Mouse (Mus musculus): ENCODE measurements around the gene Gm9903.

Gene Gm9903

DNA sequence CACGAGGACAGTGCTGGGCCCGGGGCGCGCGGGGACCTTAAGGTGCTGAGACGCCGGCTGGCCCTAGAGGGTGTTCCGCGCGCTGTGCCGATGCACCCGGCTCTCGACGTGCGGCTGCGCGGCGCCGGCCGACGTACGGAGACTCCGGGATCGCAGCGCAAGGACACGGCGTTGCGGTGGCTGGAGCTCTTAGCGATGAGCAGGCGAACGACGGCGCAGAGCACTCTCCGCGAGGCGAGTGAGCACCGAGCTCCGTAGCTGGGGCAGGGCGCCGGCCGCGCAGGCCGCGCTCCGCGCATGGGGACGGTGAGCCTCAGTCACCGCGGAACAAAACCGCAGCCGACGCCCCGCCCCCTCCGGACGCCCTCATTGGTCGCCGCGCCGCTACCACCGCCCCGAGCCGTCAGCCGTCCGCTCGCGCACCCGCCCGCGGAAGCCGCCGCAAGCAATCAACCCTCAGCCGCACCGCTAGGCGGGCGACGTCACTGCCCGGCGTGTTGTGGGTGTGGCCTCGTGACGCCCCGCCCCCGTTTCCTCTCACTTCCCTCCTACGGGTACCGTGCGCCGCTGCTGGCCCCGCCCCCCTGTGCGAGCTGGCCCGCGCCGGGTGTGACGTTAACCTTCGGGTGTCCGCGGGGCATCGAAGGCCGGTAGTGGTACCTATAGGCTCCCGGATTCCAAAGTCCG lies at the start of gene Gm9903, which contains the start of gene Fam53a:
Gm9903 (plus strand) TSS at position 625 of the 687 bp plus-strand sequence.
Fam53a (minus strand) TSS at position 335 of the 687 bp plus-strand sequence.
- in situ Hi-C loops (cut with MboI, MseI): no loop called here

- in situ Hi-C loops (cut with MboI, MseI): no loop called here
Measured at GRCm38 (mm10) chr5:33580336-33580735, 49.4 kb upstream of the Gm9903 start.

DNA sequence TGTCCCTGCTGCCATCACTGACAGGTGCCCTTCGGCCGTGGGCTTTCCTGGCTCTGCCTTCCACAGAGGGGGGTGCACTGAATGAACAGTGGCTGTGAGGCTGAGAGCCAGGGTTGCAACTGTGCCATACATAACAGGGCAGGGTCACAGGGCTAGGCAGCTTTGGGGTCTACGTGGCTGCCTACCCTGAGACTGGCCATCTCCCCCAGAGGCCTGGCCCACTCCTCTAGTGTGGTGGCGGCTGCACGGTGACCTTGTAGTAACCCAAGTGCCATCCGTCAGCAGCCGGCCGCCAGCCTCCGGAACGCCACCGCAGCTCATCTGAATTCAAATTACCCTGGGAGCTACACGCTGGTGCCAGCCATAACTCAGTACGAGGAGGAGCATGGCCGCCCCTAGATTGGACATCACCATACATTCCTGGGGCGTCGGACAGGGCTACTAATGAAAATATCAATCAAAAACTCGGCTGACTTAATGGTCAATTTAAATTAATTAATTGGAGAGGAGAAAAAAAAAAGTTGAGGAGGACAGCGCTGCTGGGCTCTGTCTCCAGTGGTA lies 42.1 kb upstream of the Gm9903 start:
- in situ Hi-C loops (cut with MboI, MseI): no loop called here

DNA sequence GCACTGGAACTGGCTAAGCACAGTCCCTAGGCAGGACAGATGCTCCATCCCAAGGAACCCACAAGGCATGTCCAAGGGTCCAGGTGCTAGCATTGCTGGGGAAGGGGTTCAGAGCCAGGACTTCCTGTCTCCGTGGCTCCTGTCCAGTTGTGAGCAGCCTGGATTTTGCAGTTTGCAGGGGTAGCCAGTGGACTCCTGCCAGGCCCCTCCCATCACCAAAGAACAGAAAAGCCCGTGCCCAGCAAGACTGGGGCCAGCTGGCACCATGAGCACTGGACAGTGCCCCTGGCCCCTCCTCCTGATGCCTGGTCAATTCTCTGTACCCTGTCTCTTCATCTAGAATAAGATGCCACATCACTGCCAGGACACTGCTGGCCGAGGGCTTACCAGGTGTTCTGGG lies 41.7 kb upstream of the Gm9903 start:
- in situ Hi-C loops (cut with MboI, MseI): no loop called here

GRCm38 (mm10) chr5:33589221-33589888 lies 40.4 kb upstream of the Gm9903 start:
- in situ Hi-C loops (cut with MboI, MseI): no loop called here

DNA sequence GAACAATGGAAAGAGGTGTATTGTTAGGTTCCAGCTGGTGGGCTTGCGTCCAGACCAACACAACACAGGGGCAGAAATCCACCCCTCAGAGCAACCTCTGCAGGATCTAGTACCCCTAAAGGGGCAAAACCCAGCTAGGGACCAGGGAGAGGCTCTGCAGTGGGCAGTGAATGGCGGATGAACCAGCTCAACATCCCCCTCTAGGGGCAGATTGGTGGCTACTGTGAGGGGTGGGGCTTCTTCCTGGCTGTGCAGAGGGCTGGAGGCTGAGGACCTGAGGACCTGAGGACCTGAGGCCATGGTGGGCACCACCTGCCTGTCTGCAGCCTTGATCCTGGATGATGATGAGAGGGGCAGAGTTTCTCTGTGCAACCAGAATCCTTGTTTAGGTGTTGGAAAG lies 36.1 kb upstream of the Gm9903 start:
- in situ Hi-C loops (cut with MboI, MseI): no loop called here

- in situ Hi-C loops (cut with MboI, MseI): no loop called here
Measured at GRCm38 (mm10) chr5:33605314-33605713, 24.4 kb upstream of the Gm9903 start.

- in situ Hi-C loops (cut with MboI, MseI): no loop called here
Measured at GRCm38 (mm10) chr5:33606631-33607030, 23.1 kb upstream of the Gm9903 start.

DNA sequence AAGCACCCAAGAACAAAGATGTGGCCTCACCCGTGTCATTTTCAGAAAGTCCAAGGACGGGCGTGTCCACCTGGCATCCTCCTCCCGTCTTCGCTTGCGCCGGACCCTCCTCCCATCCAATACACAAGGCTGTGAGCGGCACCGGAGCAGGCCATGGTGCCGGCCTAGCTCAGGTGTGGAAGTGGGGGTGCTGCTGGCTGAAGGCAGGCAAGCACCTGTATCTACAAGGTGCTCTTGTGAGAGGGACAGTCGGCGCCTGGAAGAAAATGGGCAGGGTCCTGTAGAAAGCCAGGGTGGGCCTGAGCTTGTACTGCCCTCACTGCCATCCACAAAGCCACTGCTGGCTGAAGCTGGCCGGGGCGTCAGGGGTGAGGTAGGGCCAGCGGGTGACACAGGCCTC lies 22.3 kb upstream of the Gm9903 start:
- in situ Hi-C loops (cut with MboI, MseI): no loop called here

- in situ Hi-C loops (cut with MboI, MseI): no loop called here
Measured at GRCm38 (mm10) chr5:33609226-33609625, 20.5 kb upstream of the Gm9903 start.

DNA sequence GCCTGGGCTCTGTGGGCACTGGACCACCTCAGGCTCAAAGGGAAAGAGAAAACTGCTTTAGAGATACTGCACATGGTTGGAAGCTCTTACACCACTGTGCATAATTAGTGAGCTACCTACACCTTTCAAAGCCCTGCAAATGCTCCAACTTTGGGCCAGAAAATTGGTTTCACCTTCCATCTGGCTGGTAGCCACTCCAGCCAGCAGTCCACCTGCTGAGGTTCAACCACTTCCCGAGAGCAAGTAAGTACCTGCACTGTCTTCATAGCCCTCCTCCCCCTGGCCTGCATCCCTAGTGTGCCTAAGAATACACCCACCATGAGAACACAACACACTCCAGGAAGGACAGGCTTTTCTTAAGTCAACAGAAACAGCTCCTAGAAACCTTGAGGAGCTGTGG lies 17.9 kb upstream of the Gm9903 start:
- in situ Hi-C loops (cut with MboI, MseI): no loop called here

DNA sequence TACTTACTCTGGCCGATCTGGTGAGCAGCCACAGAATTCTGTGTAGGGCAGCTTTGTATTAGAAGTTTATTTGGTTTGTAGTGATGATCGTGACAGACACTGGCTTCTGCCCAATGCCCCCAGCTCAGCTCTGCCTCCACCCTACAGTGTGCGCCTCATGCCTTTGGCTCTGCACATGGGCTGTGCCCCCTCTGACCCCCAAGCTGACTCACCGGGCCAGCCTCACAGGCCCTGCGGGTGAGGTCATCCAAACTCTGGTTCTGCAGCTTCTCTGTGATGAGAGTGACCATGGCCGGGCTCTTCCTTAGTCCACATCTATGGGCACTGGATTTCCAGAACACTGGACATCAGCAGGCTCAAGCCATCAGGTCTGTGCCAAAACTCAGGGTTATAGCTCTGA lies 15.3 kb upstream of the Gm9903 start:
- in situ Hi-C loops (cut with MboI, MseI): no loop called here

- in situ Hi-C loops (cut with MboI, MseI): no loop called here
Measured at GRCm38 (mm10) chr5:33622671-33623070, 7.1 kb upstream of the Gm9903 start.

GRCm38 (mm10) chr5:33623766-33624165 lies 6.0 kb upstream of the Gm9903 start:
- in situ Hi-C loops (cut with MboI, MseI): no loop called here

DNA sequence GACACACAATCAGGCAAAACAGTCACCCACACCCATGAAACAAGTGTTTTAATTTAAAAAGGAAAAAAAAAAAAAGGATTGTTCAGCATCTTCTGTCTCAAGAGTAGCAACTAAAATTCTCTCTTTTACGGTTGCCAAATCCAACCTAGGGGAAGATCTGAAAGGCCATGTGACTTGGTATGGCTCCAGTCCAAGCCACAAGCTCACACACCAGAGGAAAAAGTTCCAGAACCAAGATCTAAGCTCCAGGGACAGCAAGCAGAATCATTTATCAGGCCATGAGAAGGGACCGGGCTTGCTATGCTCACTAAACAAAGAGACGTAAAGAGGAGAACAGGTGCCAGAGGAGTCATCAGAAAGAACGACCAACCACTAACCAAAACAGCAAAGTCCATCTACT lies 1.8 kb upstream of the Gm9903 start:
- in situ Hi-C loops (cut with MboI, MseI): no loop called here

DNA sequence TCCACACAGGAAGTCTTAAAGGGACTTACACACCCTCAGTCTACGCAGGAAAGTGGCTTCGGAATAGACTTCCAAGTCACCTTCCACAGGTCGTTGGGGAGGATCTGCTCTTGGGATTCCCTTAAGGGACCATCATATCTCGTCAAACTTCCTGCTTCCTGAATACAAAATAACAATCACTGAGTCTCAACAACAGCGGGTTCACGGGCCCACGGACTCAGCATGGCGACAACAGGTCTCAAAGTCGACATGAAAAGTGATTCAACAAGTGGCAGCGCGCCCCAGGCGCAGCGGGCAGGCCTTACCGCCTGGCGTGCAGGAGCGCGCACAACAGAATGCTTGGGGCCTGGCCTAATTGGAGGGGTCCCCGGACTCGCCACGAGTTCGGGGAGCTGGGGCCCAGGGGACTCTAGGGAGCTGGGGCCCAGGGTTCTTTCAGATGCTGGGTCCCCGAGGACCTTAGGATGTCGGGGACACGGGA lies 865 bp upstream of the Gm9903 start:
- in situ Hi-C loops (cut with MboI, MseI): no loop called here

GRCm38 (mm10) chr5:33630061-33630460 lies 336 bp downstream of the Gm9903 start:
- in situ Hi-C loops (cut with MboI, MseI): no loop called here

DNA sequence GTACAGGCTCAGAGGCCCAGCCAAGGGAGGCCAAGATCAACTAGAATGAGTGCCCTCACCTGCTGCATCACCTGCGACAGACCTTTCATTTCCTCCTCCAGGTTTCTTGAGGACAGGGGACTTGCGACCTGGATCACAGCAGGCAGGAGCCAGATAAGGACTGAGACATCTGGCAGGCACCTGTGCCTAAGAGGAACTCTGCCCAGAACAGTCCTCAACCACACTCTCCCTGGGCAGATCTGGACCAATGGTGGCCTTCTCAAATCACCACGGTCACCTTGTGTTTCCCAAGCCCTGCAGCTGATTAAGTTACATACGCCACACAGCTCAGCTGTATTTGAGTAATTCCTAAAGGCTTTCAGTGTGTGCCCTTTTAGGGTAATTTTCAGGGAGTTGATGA lies 890 bp downstream of the Gm9903 start:
- in situ Hi-C loops (cut with MboI, MseI): no loop called here

DNA sequence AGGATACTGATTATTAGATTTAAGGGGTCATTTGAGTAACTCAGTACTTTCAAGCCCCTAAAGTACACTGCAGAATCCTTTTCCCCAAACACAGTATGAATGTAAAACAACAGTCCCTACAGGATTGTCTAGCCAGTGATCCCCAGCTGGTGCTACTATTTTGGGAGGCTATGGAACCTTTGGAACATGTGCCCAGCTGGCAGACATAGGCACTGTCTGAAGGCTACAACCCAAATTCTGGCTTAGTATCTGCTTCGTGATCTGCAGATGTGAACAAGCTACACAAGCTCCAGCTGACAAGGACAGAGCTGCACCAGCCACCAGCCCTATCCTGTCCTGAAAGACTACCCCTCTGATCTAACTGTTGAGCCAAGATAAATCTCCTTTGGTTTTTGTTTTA lies 2.8 kb downstream of the Gm9903 start:
- in situ Hi-C loops (cut with MboI, MseI): no loop called here

- in situ Hi-C loops (cut with MboI, MseI): no loop called here
Measured at GRCm38 (mm10) chr5:33635361-33635760, 5.6 kb downstream of the Gm9903 start.

GRCm38 (mm10) chr5:33637606-33638350 lies 8.1 kb downstream of the Gm9903 start:
- in situ Hi-C loops (cut with MboI, MseI): no loop called here

DNA sequence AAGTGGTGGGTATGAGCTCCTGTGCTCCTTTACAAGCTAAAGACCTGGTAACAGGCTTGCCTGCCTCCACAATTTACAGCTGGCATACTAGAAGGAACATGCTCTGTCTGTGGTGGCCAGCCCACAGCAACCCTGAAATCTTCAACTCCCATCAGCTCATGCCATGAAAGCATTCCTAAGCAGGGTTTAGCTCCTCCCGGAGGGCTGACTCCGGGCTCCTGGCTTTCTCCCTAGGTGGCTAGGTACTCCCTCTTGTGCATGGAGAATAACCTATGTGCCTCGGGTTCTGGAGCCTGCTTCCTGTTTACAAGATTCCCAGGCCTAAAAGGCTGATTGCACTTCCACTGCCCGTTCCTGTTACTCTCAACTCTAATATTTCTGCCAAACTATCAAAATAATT lies 9.1 kb downstream of the Gm9903 start:
- in situ Hi-C loops (cut with MboI, MseI): no loop called here

Measured in T-helper 1 cell (primary cell).